Mouse (Mus musculus): ENCODE results near the gene Cmtr1.

Cmtr1 gene

GRCm38 (mm10) chr17:29732522-29732921, 72.1 kb downstream of the Cmtr1 start:
- no peak for DNase-seq (ENCODE audit: low spot score in 2 of 2)

DNA sequence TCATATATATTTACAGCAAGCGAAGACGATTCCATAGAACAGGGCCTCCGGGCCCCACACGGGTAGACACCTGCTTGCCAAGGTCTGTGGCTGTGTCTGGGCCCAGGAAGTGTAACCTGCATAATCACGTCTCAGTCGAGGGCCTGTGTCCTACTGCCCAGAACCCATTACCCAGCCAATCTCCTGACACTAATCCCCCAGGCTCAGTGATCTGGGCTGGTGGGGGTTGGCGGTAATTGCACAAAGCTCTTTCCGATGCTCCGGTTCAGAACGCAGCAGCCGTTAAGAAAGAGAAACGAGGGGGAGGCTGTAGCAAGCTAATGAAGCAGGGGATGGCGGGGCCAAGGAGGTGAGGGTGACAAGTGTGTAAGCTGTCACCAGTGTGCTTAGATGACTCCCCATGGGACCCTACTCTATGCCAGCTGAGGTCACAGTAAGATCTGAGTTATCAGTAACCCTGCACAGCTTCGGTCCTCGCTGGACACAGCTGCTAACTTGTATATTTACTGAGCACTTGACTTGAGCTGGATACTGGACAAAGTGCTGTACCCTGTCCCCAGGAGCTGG, 76.1 kb downstream of the Cmtr1 start:
- DNase-seq (ENCODE audit: low spot score in 2 of 2), result no peak

DNA sequence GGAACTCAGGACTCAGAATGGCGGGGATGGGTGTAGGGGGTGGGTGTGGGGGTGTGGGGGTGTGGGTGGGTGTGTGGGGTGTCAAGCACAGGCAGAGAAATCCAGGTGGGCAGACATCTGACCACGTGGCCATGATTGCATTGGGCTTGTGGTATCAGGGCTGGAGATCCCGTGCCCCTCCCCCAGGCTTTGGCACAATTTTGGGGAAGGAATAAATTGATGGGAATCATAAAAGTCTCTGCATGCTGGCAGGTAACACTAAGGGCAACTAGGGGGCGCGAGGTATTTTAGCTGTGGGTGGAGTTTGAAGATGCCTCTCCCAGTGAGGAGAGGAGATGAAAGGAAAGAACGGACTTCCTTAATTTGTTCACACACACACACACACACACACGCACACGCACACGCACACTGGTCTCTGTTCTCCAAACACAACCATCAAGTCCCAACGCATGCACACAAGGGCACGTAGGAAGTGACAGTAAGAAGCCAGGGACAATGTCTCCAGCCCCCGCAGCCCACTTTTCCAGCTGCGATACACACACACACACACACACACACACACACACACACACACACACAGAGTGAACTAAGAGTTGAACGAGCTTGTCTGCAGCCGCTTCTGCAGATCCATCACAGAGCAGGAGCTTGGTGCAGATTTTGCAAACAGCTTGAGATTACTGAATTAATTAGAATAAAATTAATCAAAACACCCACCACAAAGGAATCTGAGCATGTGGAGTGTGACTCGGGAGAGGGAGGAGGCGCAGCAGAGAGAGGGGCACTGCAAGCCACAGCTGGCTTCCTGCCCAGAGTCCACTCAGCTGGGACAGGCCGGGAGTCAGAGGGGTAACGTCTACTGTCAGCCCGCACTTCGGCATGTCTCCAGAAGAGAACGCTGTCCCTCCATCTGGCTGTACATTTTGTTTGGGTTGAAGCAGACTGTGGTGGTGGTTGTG, 77.7 kb downstream of the Cmtr1 start:
- no peak for DNase-seq (ENCODE audit: low spot score in 2 of 2)

GRCm38 (mm10) chr17:29747466-29747865, 87.1 kb downstream of the Cmtr1 start:
- DNase-seq (ENCODE audit: low spot score in 2 of 2), result no peak

GRCm38 (mm10) chr17:29754510-29754909, 94.1 kb downstream of the Cmtr1 start:
- no peak for DNase-seq (ENCODE audit: low spot score in 2 of 2)

All from urinary bladder, adult 18-20 months (tissue).